Mouse (Mus musculus) heart, embryonic 15.5 days (tissue): ENCODE data around the gene Unc13d. TPM values are rescaled to one million over a fixed set of nuclear protein-coding genes. Genes with fewer than 3 reads are reported as not detected.
"Not testable (repeated sequence)": the region's sequence is repeated elsewhere in the genome, so short reads cannot be mapped to it uniquely, and the experiment has no call there.

Source experiments
- ATAC-seq: fragments of 200-750 bp; cut with Nextera tagmentation; replicated peaks from 2 replicates; pipeline ENCODE4 v1.8.0; 2017; ENCODE audit warnings: low read depth, moderate TSS enrichment; ENCODE audit not compliant: insufficient number of reproducible peaks, insufficient read depth, low FRiP score
- H3K27ac ChIP-seq: fragments of 300-500 bp; sonication (generic); 2 replicates; pipeline ENCODE4 v1.5.1; 2015; ENCODE audit warnings: mild to moderate bottlenecking, inconsistent platforms
- H3K27me3 ChIP-seq: fragments of 300-500 bp; sonication (generic); 2 replicates; pipeline ENCODE4 v1.6.1; 2015; ENCODE audit warnings: inconsistent platforms
- H3K36me3 ChIP-seq: fragments of 300-500 bp; sonication (generic); 2 replicates; pipeline ENCODE4 v1.6.1; 2015; ENCODE audit warnings: mild to moderate bottlenecking, inconsistent platforms
- H3K4me1 ChIP-seq: fragments of 300-500 bp; sonication (generic); replicated peaks from 2 replicates; pipeline ENCODE4 v1.6.1; 2015; ENCODE audit warnings: inconsistent platforms
- H3K4me2 ChIP-seq: fragments of 300-500 bp; sonication (generic); 2 replicates; pipeline ENCODE4 v1.6.1; 2015; ENCODE audit warnings: inconsistent platforms, mild to moderate bottlenecking, moderate library complexity
- H3K4me3 ChIP-seq: fragments of 300-500 bp; sonication (generic); 2 replicates; pipeline ENCODE4 v1.5.1; 2015; ENCODE audit warnings: mild to moderate bottlenecking, inconsistent platforms
- H3K9ac ChIP-seq: fragments of 300-500 bp; sonication (generic); 2 replicates; pipeline ENCODE4 v1.6.1; 2015; ENCODE audit warnings: mild to moderate bottlenecking, inconsistent platforms
- H3K9me3 ChIP-seq: fragments of 300-500 bp; sonication (generic); replicated peaks from 2 replicates; pipeline ENCODE4 v1.6.1; 2016; ENCODE audit warnings: inconsistent platforms
- WGBS: fragments of 180-500 bp; shearing (Covaris S2); methylation state at CpG from one replicate; pipeline ENCODE4 v1.1.7; 2015; ENCODE audit warnings: mixed read lengths; 5-methylcytosine and 5-hydroxymethylcytosine counted together
- polyA plus RNA-seq: library from polyadenylated mRNA; unstranded; fragments of >200 nt; fragmentation: Nextera tagmentation; extraction: Ambion mirVana; gene quantifications from 2 replicates; pipeline ENCODE4 v1.2.1, GENCODE M21; 2015

Gene Unc13d
- polyA plus RNA-seq, 1 experiment from 2014 or later = 1.0 TPM

DNA sequence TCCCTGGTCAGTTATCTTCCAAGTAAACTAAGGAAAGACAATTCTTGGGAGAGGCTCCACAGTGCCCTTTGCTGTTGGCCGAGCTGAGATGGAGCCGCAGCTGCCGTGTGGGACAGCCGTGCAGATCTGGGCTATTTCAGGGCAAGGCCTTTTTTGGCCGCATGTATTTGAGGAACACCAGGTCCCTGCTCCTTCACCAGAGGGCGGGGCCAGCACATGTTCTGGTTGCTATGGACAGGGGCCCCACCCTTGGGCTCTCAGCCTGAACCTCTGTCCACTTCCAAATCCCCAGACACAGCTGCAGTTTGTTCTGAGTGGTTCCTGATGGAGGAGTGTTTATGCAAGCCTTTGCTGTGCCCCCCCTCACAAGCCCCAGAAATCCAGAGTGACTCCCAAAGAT lies 22.6 kb upstream of the Unc13d start:
- H3K27ac ChIP-seq = peak overlapping the region; percentile 96

DNA sequence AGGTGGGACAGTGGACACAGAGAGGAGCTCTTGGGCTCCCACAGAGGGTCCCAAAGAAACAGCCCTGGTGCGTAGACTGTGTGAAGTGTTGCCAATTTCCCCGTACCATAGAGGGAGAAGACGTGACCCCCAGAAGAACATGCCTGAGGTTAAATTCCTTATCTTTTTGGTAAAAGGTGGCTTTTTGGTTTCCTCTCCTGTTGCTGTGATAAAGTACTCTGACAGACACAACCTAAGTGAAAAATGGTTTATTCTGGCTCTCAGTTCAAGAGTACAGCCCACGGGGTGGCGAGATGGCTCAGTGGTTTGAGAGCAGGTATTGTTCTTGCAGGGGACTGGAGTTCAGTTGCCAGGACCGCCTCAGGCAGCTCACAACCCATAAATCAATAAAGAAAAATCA lies 21.7 kb upstream of the Unc13d start:
- Histone ChIP-seq H3K27me3 (no peaks in the 10 kb centered on the region), H3K4me3 (no peak overlapping the region), H3K9ac (no peak overlapping the region), H3K4me1 (peaks cover 56% of the 10 kb centered on the region), H3K4me2 (no peak overlapping the region), H3K36me3 (no peaks in the 10 kb centered on the region), H3K9me3 (no peaks in the 10 kb centered on the region), H3K27ac (peak overlapping the region; percentile 96)
- ATAC-seq = no peak
- 80% methylated on average over 6 of the region's 6 CpGs for whole genome bisulfite sequencing

More for the DNA sequence above, 22.6 kb upstream of the Unc13d start:
- Histone ChIP-seq H3K4me1 (peaks cover 64% of the 10 kb centered on the region), H3K4me3 (no peak overlapping the region), H3K9ac (no peak overlapping the region), H3K9me3 (no peaks in the 10 kb centered on the region), H3K36me3 (peaks cover under 1% of the 10 kb centered on the region), H3K4me2 (no peak overlapping the region), H3K27me3 (no peaks in the 10 kb centered on the region)
- 30% methylated on average over 6 of the region's 6 CpGs for WGBS
- peak; percentile 30; the same call in 1 of the 2 replicates for ATAC-seq

DNA sequence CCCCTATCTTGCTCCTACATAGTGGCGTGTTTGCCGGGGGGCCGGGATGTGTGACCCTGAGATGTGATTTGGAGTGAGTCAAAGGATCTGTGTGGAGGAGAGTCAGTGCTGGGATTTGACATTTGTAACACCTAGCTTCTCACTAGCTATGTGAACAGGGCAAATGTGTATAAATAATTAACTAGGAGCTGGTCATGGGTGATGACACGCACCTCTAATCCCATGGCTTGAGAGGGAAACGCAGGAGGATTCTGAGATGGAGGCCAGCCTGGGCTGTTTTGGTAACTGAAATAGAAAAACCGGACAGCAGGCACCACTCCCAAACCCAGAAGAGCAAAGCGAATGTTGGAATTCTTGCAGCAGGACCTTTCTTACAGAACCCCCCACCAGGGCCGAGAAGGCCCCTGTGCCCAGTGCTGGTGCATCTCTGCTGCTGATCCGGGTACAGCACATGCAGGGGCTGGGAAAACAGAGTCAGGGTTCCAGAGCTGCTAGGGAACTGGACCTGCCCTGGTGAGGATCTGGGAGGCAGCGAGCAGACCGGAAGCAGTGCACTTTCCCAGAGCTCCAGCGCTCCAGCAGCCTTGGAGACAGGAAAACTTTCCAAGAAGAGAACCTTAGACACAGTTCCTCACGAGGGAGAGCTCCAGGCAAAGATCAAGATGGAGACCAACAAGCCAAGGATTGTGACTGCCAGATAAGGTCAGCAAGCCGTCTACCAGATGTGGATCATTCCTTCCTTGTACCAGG lies 21.1 kb upstream of the Unc13d start:
- Histone ChIP-seq H3K4me3 (no peak overlapping the region), H3K9ac (no peak overlapping the region), H3K4me1 (peaks cover 54% of the 10 kb centered on the region), H3K27ac (peak overlapping the region; percentile 96), H3K9me3 (no peaks in the 10 kb centered on the region), H3K27me3 (no peaks in the 10 kb centered on the region), H3K4me2 (no peak overlapping the region), H3K36me3 (no peaks in the 10 kb centered on the region)
- 59% methylated on average over 14 of the region's 14 CpGs for WGBS
- no peak for ATAC-seq

DNA sequence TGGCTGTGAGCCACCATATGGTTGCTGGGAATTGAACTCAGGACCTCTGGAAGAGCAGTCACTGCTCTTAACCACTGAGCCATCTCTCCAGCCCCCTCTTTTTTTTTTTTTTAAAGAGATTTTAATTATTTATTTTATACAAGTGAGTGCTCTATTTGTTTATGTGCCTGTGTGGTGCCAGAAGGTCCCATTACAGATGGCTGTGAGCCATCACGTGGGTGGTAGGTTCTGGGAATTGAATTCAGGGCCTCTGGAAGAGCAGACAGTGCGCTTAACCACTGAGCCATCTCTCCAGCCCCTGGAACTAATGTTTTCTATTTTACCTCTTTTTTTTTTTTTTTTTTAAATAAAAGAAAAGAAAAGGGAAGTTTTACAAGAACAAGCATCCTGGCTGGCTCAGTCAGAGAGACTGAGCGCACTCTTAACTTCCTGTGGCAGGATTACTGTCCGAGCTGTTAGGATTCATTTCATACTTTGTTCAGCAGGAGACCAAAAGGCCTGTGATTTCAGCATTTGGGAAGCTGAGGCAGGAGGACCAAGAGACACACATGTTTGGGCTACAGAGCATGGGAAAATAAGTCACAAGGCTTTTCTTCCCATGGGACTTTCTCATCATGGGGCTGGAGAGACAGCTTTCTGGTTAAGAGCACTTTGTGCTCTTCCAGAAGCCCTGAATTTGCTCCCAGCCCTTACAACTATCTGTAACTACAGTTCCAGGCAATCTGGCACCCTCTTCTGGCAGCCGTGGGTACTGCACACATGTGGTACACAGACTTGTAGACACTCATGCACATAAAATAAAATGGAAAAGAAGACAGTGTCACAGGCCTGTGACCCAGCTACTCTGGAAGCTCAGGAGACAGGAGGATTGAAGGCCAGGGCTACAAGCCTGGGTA lies 18.7 kb upstream of the Unc13d start:
- no peak overlapping the region for H3K4me2 ChIP-seq
- ATAC-seq = no peak
- H3K36me3 ChIP-seq = no peaks in the 10 kb centered on the region
- 88% methylated on average over 5 of the region's 5 CpGs for WGBS
- no peak overlapping the region for H3K27ac ChIP-seq
- H3K9ac ChIP-seq = no peak overlapping the region
- no peak overlapping the region for H3K4me3 ChIP-seq
- H3K4me1 ChIP-seq = peaks cover 35% of the 10 kb centered on the region
- no peaks in the 10 kb centered on the region for H3K9me3 ChIP-seq
- no peaks in the 10 kb centered on the region for H3K27me3 ChIP-seq

DNA sequence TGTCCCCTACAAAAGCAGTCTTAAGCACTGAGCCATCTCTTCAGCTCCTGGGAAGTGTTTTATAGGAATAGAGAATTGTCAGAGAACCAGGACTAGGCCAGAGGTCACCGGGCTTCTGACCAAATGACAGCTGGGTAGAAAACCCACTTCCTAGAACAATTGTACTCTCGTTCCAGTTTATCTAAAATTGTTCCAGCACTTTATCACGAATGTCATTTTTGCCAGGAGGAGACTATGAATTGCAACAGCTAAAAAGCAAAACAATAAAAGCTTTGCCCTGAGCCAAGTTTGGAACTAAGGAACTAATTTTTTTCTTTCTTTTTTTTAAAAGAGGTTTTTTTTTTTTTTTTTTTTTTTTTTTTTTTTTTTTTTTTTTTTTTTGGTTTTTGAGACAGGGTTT lies 17.8 kb upstream of the Unc13d start:
- ATAC-seq = no peak
- H3K36me3 ChIP-seq = no peaks in the 10 kb centered on the region
- H3K4me3 ChIP-seq = no peak overlapping the region
- WGBS = 51% methylated on average over 3 of the region's 3 CpGs
- no peak overlapping the region for H3K9ac ChIP-seq
- H3K4me2 ChIP-seq = no peak overlapping the region
- H3K27me3 ChIP-seq = no peaks in the 10 kb centered on the region
- peaks cover 26% of the 10 kb centered on the region for H3K4me1 ChIP-seq
- peak overlapping the region; percentile 71 for H3K27ac ChIP-seq
- H3K9me3 ChIP-seq = no peaks in the 10 kb centered on the region

DNA sequence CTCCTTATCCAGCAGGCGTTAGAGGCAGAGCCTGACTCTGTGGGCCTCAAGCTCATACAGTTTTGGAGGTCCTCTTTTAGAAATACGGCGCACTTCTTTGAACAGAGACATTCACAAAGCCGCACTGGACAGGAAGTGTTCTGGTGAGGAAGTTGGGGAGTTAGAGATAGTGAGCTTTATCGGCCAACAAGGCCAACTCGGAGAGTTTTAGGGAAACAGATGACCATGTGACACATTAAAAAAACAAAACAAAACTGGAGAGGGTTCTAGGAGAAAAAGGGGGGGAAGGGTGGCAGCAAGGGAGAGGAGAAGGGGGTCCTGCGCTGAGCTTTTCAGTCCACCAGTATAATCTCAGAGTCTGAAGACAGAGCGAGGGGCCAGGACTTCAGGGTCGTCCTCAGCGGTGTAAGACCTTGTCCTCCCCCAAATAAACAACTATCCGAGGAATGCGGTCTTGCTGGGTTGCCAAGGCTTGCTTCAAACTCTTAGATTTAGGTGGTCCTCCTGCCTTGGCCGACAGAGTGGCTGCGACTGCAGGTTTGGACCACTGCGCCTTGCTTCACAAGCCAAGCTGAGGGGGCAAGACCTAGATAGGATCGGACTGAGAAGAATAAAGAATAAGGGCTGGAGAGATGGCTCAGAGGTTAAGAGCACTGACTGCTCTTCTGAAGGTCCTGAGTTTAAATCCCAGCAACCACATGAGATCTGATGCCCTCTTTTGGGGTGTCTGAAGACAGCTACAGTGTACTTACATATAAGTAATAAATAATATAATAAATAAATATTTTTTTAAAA lies 16.2 kb upstream of the Unc13d start:
- Histone ChIP-seq H3K9ac (no peak overlapping the region), H3K4me3 (no peak overlapping the region), H3K4me1 (peaks cover 10% of the 10 kb centered on the region), H3K9me3 (no peaks in the 10 kb centered on the region), H3K27ac (peak overlapping the region; percentile 71), H3K36me3 (no peaks in the 10 kb centered on the region), H3K27me3 (no peaks in the 10 kb centered on the region), H3K4me2 (0 out of 2 replicates have a peak overlapping the region, but pooled peaks have one; percentile 17)
- peak; percentile 36 for ATAC-seq
- WGBS = 29% methylated on average over 16 of the region's 16 CpGs

DNA sequence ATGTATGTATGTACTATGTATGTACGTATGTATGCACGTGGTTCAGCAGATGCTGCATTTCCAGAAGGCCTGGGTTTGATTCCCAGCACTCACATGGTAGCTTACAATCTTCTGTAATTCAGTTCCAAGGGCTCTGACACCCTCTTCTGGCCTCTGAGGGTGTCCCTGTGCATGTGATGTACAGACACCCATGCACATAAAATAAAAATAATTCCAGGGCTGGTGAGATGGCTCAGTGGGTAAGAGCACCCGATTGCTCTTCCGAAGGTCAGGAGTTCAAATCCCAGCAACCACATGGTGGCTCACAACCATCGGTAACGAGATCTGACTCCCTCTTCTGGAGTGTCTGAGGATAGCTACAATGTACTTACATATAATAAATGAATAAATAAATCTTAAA lies 15.2 kb upstream of the Unc13d start:
- not testable (repeated sequence) for H3K9me3 ChIP-seq, H3K4me3 ChIP-seq, H3K9ac ChIP-seq, H3K4me2 ChIP-seq, H3K36me3 ChIP-seq, H3K27me3 ChIP-seq, ATAC-seq
- Histone ChIP-seq H3K27ac (peak overlapping the region; percentile 71), H3K4me1 (peaks cover 10% of the 10 kb centered on the region)
- 90% methylated on average over 6 of the region's 6 CpGs for WGBS

DNA sequence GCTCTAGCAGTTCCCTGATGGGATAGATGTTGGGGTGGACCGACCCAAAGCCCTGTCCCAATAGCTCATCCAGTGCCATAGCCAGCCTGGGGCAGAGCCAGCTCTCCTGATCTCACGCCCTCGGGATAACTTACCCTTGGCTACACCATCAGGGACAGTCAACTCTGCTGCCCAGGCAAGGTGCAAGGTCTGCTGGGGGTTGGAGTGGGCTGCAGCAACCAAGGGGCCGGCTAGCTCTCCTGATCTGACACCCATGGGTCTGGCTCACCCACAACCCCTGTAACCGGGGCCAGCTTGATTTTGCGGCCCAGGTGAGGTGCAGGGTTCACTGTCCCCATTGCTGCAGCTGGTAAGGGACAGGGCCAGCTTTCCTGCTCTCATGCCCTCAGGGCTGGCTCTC lies 13.8 kb upstream of the Unc13d start:
- Histone ChIP-seq H3K27me3 (no peaks in the 10 kb centered on the region), H3K4me2 (no peak overlapping the region), H3K9ac (no peak overlapping the region), H3K9me3 (no peaks in the 10 kb centered on the region), H3K36me3 (no peaks in the 10 kb centered on the region), H3K4me1 (peaks cover 13% of the 10 kb centered on the region), H3K4me3 (no peak overlapping the region), H3K27ac (no peak overlapping the region)
- no peak for ATAC-seq
- 85% methylated on average over 6 of the region's 6 CpGs for WGBS

DNA sequence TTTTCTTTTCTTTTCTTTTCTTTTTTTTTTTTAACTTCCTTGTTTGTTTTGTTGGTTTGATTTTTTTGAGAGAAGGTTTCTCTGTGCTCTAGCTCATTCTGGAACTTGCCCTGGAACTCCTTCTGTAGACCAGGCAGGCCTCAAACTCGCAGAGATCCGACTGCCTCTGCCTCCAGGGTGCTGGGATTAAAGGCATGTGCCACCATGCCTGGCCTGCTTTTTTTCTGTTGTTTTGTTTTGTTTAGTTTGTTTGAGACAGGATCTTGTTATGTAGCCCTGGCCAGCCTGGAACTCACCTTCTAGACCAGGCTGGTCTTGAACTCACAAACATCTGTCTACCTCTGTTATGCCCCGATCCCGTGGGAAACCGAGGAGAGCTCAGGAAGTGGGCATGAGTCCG lies 11.8 kb upstream of the Unc13d start:
- ATAC-seq = no peak
- Histone ChIP-seq H3K27me3 (no peaks in the 10 kb centered on the region), H3K27ac (no peak overlapping the region), H3K9ac (no peak overlapping the region), H3K4me3 (no peak overlapping the region), H3K9me3 (no peaks in the 10 kb centered on the region), H3K4me2 (no peak overlapping the region), H3K36me3 (peaks cover 2% of the 10 kb centered on the region; the same call in 1 of the 2 replicates), H3K4me1 (peaks cover 27% of the 10 kb centered on the region)
- 85% methylated on average over 6 of the region's 6 CpGs for WGBS

DNA sequence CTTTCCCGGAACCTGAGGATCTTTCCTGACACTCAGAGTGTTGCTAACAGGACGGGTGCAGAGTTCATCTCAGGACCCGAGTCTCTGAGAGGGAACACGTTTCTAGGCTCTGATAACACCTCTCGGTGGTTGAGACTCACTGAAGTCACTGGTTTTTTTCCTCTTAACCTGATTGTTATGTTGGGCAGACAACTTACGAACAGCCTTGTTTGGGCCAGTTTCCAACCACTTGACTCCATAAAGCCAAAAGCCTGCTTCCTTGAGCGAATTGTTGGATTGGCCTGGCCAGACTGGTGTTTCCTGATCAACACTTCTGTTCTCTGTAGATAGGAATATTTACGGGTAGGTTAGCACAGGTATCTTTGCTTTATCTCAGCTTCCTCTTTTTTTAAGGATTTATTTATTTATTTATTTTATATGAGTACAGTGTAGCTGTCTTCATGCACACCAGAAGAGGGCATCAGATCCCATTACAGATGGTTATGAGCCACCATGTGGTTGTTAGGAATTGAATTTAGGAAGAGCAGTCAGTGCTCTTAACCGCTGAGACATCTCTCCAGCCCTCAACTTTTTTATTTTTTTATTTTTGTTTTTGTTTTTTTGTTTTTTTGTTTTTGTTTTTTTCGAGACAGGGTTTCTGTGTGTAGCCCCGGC lies 11.1 kb upstream of the Unc13d start:
- no peaks in the 10 kb centered on the region for H3K27me3 ChIP-seq
- no peak overlapping the region for H3K9ac ChIP-seq
- no peak overlapping the region for H3K27ac ChIP-seq
- H3K36me3 ChIP-seq = peaks cover 9% of the 10 kb centered on the region; the same call in 1 of the 2 replicates
- no peaks in the 10 kb centered on the region for H3K9me3 ChIP-seq
- no peak overlapping the region for H3K4me3 ChIP-seq
- 64% methylated on average over 11 of the region's 11 CpGs for WGBS
- peaks cover 24% of the 10 kb centered on the region for H3K4me1 ChIP-seq
- no peak for ATAC-seq
- no peak overlapping the region for H3K4me2 ChIP-seq
